ENCODE assay signal across 8 mouse cellular contexts in the genomic region with DNA sequence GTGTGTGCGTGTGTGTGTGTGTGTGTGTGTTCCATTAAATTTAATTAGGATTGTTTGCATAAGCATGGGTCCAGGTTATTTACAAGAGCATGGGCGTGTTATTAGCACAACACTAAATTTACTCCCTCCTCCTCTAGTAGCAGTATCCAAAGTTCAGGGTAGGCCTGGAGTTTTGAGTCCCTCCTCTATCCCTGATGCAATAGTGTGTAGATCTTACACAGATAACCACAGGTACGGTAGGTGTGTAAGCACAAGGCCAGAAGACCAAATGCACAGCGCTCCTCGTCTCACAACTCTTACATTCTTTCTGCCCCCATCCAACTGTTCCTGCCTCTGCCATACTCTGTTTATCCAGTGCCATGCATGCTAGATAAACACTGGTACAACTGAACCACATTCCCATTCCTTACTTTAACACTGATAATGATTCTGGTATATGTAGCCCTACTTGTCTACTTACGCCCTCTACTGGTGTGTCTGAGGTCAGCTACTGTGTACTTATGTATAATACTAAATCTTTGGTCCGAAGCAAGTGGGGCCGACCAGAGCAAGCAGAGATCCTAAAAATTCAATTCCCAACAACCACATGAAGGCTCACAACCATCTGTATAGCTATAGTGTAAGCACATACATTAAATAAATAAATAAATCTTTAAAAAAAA. TPM values are rescaled to one million over a fixed set of nuclear protein-coding genes. Genes with fewer than 3 reads are reported as not detected.
A peak's percentile ranks its signal among the peaks of the same experiment; 100 is the strongest.
DNase-seq lines count a peak whose midpoint lies in the region; ATAC-seq and TF ChIP-seq lines count a peak whose summit lies in the region.

No protein-coding gene starts in this region.

- no peak for TF ChIP-seq POLR2A in ES-Bruce4 (IDR thresholded peaks at IDR 0.05; ENCODE audit: insufficient read depth, low read length)

- no peak for DNase-seq in heart, postnatal 0 days (ENCODE audit: low spot score)
- no peak for DNase-seq in heart, adult 8-10 months (ENCODE audit: low spot score)
- DNase-seq in liver, embryonic 13.5 days = no peak
- no peak for DNase-seq in T-cell, adult 2 months (ENCODE audit: low spot score)
- DNase-seq in layer of hippocampus, postnatal 36 days = no peak

- H3K27ac ChIP-seq in heart, postnatal 0 days (ENCODE audit: low read depth) = no peak overlapping the region
- H3K27ac ChIP-seq in ES-Bruce4 (ENCODE audit: insufficient read depth, low read length) = 0 out of 2 replicates have a peak overlapping the region, but pooled peaks have one; percentile 38
- no peak overlapping the region for H3K27ac ChIP-seq in embryonic facial prominence, embryonic 13.5 days
- peak overlapping the region; percentile 98 for H3K27ac ChIP-seq in liver, embryonic 13.5 days

- no peaks in the 10 kb centered on the region for H3K9me3 ChIP-seq in heart, postnatal 0 days (replicated peaks; ENCODE audit: control insufficient read depth, low read length)
- H3K9me3 ChIP-seq in ES-Bruce4 (replicated peaks; ENCODE audit: control insufficient read depth, insufficient read depth, low read length, poor library complexity, severe bottlenecking) = no peaks in the 10 kb centered on the region
- no peaks in the 10 kb centered on the region for H3K9me3 ChIP-seq in embryonic facial prominence, embryonic 13.5 days
- no peaks in the 10 kb centered on the region for H3K9me3 ChIP-seq in liver, embryonic 13.5 days (replicated peaks)

- peak overlapping the region; percentile 86 for H3K4me2 ChIP-seq in heart, postnatal 0 days (ENCODE audit: low read depth, low read length)
- H3K4me2 ChIP-seq in embryonic facial prominence, embryonic 13.5 days = peak overlapping the region; percentile 89
- peak overlapping the region; percentile 83 for H3K4me2 ChIP-seq in liver, embryonic 13.5 days

- no peaks in the 10 kb centered on the region for H3K27me3 ChIP-seq in heart, postnatal 0 days (ENCODE audit: control insufficient read depth, insufficient read depth, low read length)
- no peaks in the 10 kb centered on the region for H3K27me3 ChIP-seq in ES-Bruce4 (ENCODE audit: control insufficient read depth, insufficient read depth, low read length, poor library complexity, severe bottlenecking)
- no peaks in the 10 kb centered on the region for H3K27me3 ChIP-seq in embryonic facial prominence, embryonic 13.5 days
- no peaks in the 10 kb centered on the region for H3K27me3 ChIP-seq in liver, embryonic 13.5 days

- peaks cover 30% of the 10 kb centered on the region for H3K36me3 ChIP-seq in heart, postnatal 0 days (replicated peaks; ENCODE audit: control insufficient read depth, insufficient read depth, low read length)
- peaks cover 38% of the 10 kb centered on the region for H3K36me3 ChIP-seq in ES-Bruce4 (ENCODE audit: control insufficient read depth, insufficient read depth, low read length, poor library complexity, severe bottlenecking)
- H3K36me3 ChIP-seq in embryonic facial prominence, embryonic 13.5 days = peaks cover 32% of the 10 kb centered on the region
- peaks cover 40% of the 10 kb centered on the region for H3K36me3 ChIP-seq in liver, embryonic 13.5 days

- peak overlapping the region; percentile 98; the same call in 1 of the 2 replicates for H3K4me3 ChIP-seq in heart, postnatal 0 days (ENCODE audit: low read depth, low read length)
- H3K4me3 ChIP-seq in ES-Bruce4 (ENCODE audit: low read depth, low read length) = peak overlapping the region; percentile 81
- 0 out of 2 replicates have a peak overlapping the region, but pooled peaks have one; percentile 100 for H3K4me3 ChIP-seq in embryonic facial prominence, embryonic 13.5 days
- peak overlapping the region; percentile 98 for H3K4me3 ChIP-seq in liver, embryonic 13.5 days (replicated peaks)

- no peak overlapping the region for H3K9ac ChIP-seq in heart, postnatal 0 days (replicated peaks; ENCODE audit: low read depth, low read length)
- H3K9ac ChIP-seq in ES-Bruce4 (ENCODE audit: low read depth, poor library complexity, severe bottlenecking) = peak overlapping the region; percentile 98
- no peak overlapping the region for H3K9ac ChIP-seq in embryonic facial prominence, embryonic 13.5 days
- H3K9ac ChIP-seq in liver, embryonic 13.5 days = peak overlapping the region; percentile 100

- TF ChIP-seq EP300 in heart, postnatal 0 days (IDR thresholded peaks at IDR 0.05; ENCODE audit: low read depth) = no peak
- no peak for TF ChIP-seq EP300 in ES-Bruce4 (IDR thresholded peaks at IDR 0.05; ENCODE audit: insufficient read depth, low read depth, low read length)

- peaks cover 13% of the 10 kb centered on the region for H3K4me1 ChIP-seq in heart, postnatal 0 days (ENCODE audit: control insufficient read depth, insufficient read depth)
- H3K4me1 ChIP-seq in ES-Bruce4 (ENCODE audit: control insufficient read depth, insufficient read depth, low read length) = no peaks in the 10 kb centered on the region
- peaks cover 18% of the 10 kb centered on the region for H3K4me1 ChIP-seq in embryonic facial prominence, embryonic 13.5 days
- peaks cover 59% of the 10 kb centered on the region for H3K4me1 ChIP-seq in liver, embryonic 13.5 days (replicated peaks)

- ATAC-seq in heart, postnatal 0 days (ENCODE audit: insufficient read depth, low read depth) = no peak
- no peak for ATAC-seq in embryonic facial prominence, embryonic 13.5 days (ENCODE audit: insufficient number of reproducible peaks, insufficient read depth, low FRiP score, low TSS enrichment, low read depth)
- no peak for ATAC-seq in liver, embryonic 13.5 days (ENCODE audit: low read depth)
- ATAC-seq in inflammation-experienced regulatory T-cells, adult 6 months = no peak

- 76% methylated on average over 8 of the region's 8 CpGs for WGBS in heart, postnatal 0 days
- 82% methylated on average over 8 of the region's 8 CpGs for WGBS in embryonic facial prominence, embryonic 13.5 days
- WGBS in liver, embryonic 13.5 days (ENCODE audit: insufficient replicate concordance) = 73% methylated on average over 8 of the region's 8 CpGs

- peak; percentile 36; the same call in 1 of the 2 replicates for TF ChIP-seq CTCF in heart, postnatal 0 days (IDR thresholded peaks at IDR 0.05; ENCODE audit: low read depth)
- peak; percentile 6 for TF ChIP-seq CTCF in ES-Bruce4 (IDR thresholded peaks at IDR 0.05; ENCODE audit: low read depth, low read length)

RNA-seq across cellular contexts. Expression of gene Cpeb3, which starts 1.2 kb away (rescaled TPM):
- 19.6 and 21.8 TPM in 2 replicates for total RNA-seq in heart, postnatal 0 days (2014; rRNA removed; ENCODE audit: low replicate concordance)
- polyA plus RNA-seq in heart, postnatal 0 days (2015; fragmentation: Nextera tagmentation; extraction: Ambion mirVana) = 13.5 and 13.7 TPM in 2 replicates
- 100 to 1,000 TPM in 1 of 4 experiments, 10 to 100 TPM in 3; 77.7 to 103 (median 89.0) TPM for total RNA-seq in heart, adult 8-10 months (2022)
- polyA plus RNA-seq in ES-Bruce4 (2011; ENCODE audit: insufficient read depth, insufficient read length, low read depth, missing spikeins) = 3.7 and 4.3 TPM in 2 replicates
- polyA plus RNA-seq in embryonic facial prominence, embryonic 13.5 days (2015; fragmentation: Nextera tagmentation; extraction: Ambion mirVana) = 1.4 and 1.7 TPM in 2 replicates
- polyA plus RNA-seq in liver, embryonic 13.5 days (2015; fragmentation: Nextera tagmentation; extraction: Ambion mirVana) = 1.7 and 1.9 TPM in 2 replicates
- polyA plus RNA-seq in inflammation-experienced regulatory T-cells, adult 6 months (2017; shearing (Covaris generic)) = not detected
- 10 to 100 TPM; 73.2 to 80.7 TPM for total RNA-seq in layer of hippocampus, postnatal 36 days (2021)

RNA-seq across cellular contexts. Expression of gene March5, which starts 2.3 kb away (rescaled TPM):
- total RNA-seq in heart, postnatal 0 days (2014; rRNA removed; ENCODE audit: low replicate concordance) = 72.7 and 80.9 TPM in 2 replicates
- 82.5 and 84.3 TPM in 2 replicates for polyA plus RNA-seq in heart, postnatal 0 days (2015; fragmentation: Nextera tagmentation; extraction: Ambion mirVana)
- total RNA-seq in heart, adult 8-10 months (2022) = 10 to 100 TPM; 72.4 to 87.0 (median 78.7) TPM
- polyA plus RNA-seq in ES-Bruce4 (2011; ENCODE audit: insufficient read depth, insufficient read length, low read depth, missing spikeins) = 174 and 194 TPM in 2 replicates
- 104 and 111 TPM in 2 replicates for polyA plus RNA-seq in embryonic facial prominence, embryonic 13.5 days (2015; fragmentation: Nextera tagmentation; extraction: Ambion mirVana)
- 147 and 159 TPM in 2 replicates for polyA plus RNA-seq in liver, embryonic 13.5 days (2015; fragmentation: Nextera tagmentation; extraction: Ambion mirVana)
- polyA plus RNA-seq in inflammation-experienced regulatory T-cells, adult 6 months (2017; shearing (Covaris generic)) = 10 to 100 TPM in 2 of 3 experiments, 1 to 10 TPM in 1; 8.4 to 14.5 (median 11.3) TPM
- total RNA-seq in layer of hippocampus, postnatal 36 days (2021) = 10 to 100 TPM; 84.4 to 87.6 TPM

Comparison
In these comparisons a context has a peak if more than half of its experiments do, and no peak if none do; other contexts are left out.
1. H3K27ac ChIP-seq: peak in ES-Bruce4 (single experiment) and liver, embryonic 13.5 days (single experiment); none in heart, postnatal 0 days (single experiment) and embryonic facial prominence, embryonic 13.5 days (single experiment).
2. H3K9ac ChIP-seq: peak in ES-Bruce4 (single experiment) and liver, embryonic 13.5 days (single experiment); none in heart, postnatal 0 days (single experiment) and embryonic facial prominence, embryonic 13.5 days (single experiment).
3. Peak in every context shown above with its lines, with median percentiles within 50 percentile points of each other: H3K4me2 ChIP-seq and H3K4me3 ChIP-seq.